Mouse (Mus musculus) liver, embryonic 16.5 days (tissue): Measurements from ENCODE around the gene Cst3. TPM values are rescaled to one million over a fixed set of nuclear protein-coding genes. Genes with fewer than 3 reads are reported as not detected.

ENCODE experiments used
- ATAC-seq: fragments of 200-750 bp; cut with Nextera tagmentation; 2 replicates; pipeline ENCODE4 v1.8.0; 2017; ENCODE audit warnings: low read depth, mild to moderate bottlenecking, moderate number of reproducible peaks, moderate library complexity
- H3K27ac ChIP-seq: fragments of 300-500 bp; sonication (generic); 2 replicates; pipeline ENCODE4 v1.5.1; 2014; ENCODE audit warnings: mild to moderate bottlenecking, low read length
- H3K27me3 ChIP-seq: fragments of 300-500 bp; sonication (generic); 2 replicates; pipeline ENCODE4 v1.6.1; 2014; ENCODE audit warnings: low read depth, low read length, mixed read lengths; ENCODE audit not compliant: control insufficient read depth, insufficient read depth
- H3K36me3 ChIP-seq: fragments of 300-500 bp; sonication (generic); 2 replicates; pipeline ENCODE4 v1.6.1; 2014; ENCODE audit warnings: mild to moderate bottlenecking; ENCODE audit not compliant: control insufficient read depth, insufficient read depth
- H3K4me1 ChIP-seq: fragments of 300-500 bp; sonication (generic); 2 replicates; pipeline ENCODE4 v1.6.1; 2014; ENCODE audit warnings: low read depth, low read length, mixed read lengths; ENCODE audit not compliant: control insufficient read depth
- H3K4me2 ChIP-seq: fragments of 300-500 bp; sonication (generic); 2 replicates; pipeline ENCODE4 v1.6.1; 2014; ENCODE audit warnings: low read depth, low read length, mixed read lengths
- H3K4me3 ChIP-seq: fragments of 300-500 bp; sonication (generic); 2 replicates; pipeline ENCODE4 v1.5.1; 2014; ENCODE audit warnings: low read depth, mild to moderate bottlenecking, low read length
- H3K9ac ChIP-seq: fragments of 300-500 bp; sonication (generic); 2 replicates; pipeline ENCODE4 v1.6.1; 2014; ENCODE audit warnings: low read depth, low read length
- H3K9me3 ChIP-seq: fragments of 300-500 bp; sonication (generic); replicated peaks from 2 replicates; pipeline ENCODE4 v1.6.1; 2016; ENCODE audit warnings: low read length; ENCODE audit not compliant: control insufficient read depth
- WGBS: fragments of 180-500 bp; shearing (Covaris S2); extraction: QIAGEN DNeasy Blood & Tissue Kit; methylation state at CpG from one replicate; pipeline ENCODE4 v1.1.7; 2014; ENCODE audit not compliant: insufficient replicate concordance; 5-methylcytosine and 5-hydroxymethylcytosine counted together
- polyA plus RNA-seq: library from polyadenylated mRNA; unstranded; fragments of >200 nt; fragmentation: Nextera tagmentation; extraction: Ambion mirVana; gene quantifications from 2 replicates; pipeline ENCODE4 v1.2.1, GENCODE M21; 2015

The Cst3 gene
- polyA plus RNA-seq, 1 experiment from 2014 or later = 183 TPM

DNA sequence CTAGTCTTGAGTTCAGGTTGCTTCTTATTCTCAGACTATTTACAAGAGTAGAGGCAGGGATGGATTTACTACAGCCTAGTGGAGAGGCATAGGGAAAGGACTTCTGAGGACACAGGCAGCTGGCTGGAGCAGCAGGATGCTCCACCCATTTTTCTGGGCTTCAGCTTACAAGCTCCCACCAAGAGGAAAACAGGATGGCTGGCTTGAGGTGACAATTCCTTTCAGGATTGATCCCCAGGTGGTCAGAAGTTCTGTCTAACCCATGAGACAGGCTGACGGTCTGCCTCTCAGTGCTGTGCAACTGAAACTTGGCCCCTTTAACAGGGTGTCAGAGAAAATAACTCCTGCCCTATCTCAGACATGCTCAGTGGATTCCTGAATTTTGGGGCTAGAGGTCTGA is 3.7 kb upstream of the Cst3 start:
- Histone ChIP-seq H3K4me2 (no peak overlapping the region), H3K27ac (no peak overlapping the region), H3K9me3 (no peaks in the 10 kb centered on the region), H3K36me3 (no peaks in the 10 kb centered on the region), H3K4me3 (no peak overlapping the region), H3K27me3 (no peaks in the 10 kb centered on the region), H3K4me1 (peaks cover 9% of the 10 kb centered on the region), H3K9ac (no peak overlapping the region)
- WGBS = 61% methylated on average over 1 of the region's 1 CpGs
- ATAC-seq = no peak

DNA sequence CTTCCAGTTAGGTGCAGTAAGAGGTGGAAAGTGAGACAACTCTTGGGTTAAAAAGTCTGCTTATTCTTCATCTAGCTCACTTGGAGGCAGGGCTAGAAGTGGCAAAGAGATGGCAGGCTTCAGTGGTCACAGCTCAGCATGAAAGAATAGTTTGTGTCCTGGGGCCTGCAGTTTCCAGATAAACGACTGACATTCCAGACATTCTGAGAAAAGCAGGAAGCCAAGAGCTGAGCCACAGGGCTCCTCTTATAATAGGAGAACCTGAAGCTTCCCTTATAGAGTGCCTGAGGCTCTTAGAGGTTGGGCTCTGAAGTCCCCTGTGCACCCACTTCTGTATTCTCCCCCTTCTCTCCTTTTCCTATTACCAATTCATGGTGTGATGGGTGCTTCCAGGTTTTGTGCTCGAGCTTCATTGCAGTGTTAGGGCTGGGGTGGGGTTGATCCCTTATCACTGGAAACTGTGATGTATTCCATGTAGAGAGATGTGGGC is 3.2 kb upstream of the Cst3 start:
- Histone ChIP-seq H3K4me3 (no peak overlapping the region), H3K9ac (no peak overlapping the region), H3K4me1 (peaks cover 13% of the 10 kb centered on the region), H3K27me3 (no peaks in the 10 kb centered on the region), H3K4me2 (no peak overlapping the region), H3K9me3 (no peaks in the 10 kb centered on the region), H3K27ac (no peak overlapping the region), H3K36me3 (no peaks in the 10 kb centered on the region)
- 9% methylated on average over 2 of the region's 2 CpGs for WGBS
- no peak for ATAC-seq

- no peak for ATAC-seq
- peak overlapping the region; percentile 38 for H3K27ac ChIP-seq
- WGBS = 20% methylated on average over 3 of the region's 3 CpGs
These were observed 1.7 kb upstream of the Cst3 start for GRCm38 (mm10) chr2:148877016-148877770.

DNA sequence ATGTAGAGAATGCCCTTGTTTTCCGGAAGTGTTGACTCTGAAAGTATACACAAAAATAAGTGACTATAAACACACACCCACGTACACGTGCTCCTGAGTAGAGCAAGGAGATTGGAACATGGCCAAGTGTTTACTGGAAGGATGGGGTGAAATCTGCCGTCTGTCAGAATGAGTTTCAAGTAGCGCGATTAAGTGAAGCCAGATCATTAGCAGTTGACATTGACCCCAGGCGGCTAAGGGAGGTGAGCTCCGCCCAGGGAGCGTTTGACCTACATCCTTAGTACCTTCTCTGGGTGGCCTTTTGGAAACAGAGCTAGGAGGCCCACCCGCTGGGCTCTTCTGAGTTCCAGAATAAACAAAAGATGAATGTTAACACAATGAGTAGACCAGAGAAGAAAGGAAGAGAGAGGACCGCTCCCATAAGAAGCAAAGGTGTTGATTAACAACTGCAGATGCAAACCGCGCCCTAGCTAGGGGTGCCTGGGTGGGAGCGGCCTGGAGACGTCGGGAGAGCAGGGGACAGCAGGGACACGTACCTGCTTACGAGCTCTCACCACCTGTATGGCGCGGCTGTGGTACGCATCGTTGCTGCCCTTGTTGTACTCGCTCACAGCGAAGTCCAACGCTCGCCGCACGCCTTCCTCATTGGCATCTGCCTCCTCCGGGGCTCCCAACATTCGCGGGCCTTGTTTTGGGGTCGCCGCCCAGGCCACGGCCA is 716 bp downstream of the Cst3 start:
- Histone ChIP-seq H3K27ac (peak overlapping the region; percentile 84), H3K9ac (peak overlapping the region; percentile 77), H3K9me3 (no peaks in the 10 kb centered on the region), H3K4me2 (peak overlapping the region; percentile 84), H3K4me1 (peaks cover 13% of the 10 kb centered on the region), H3K36me3 (no peaks in the 10 kb centered on the region; the same call in 1 of the 2 replicates), H3K4me3 (peak overlapping the region; percentile 81), H3K27me3 (no peaks in the 10 kb centered on the region)
- under 1% methylated on average over 34 of the region's 34 CpGs for WGBS
- peak; percentile 61 for ATAC-seq

More at GRCm38 (mm10) chr2:148877016-148877770, 1.7 kb upstream of the Cst3 start:
- H3K27me3 ChIP-seq = no peaks in the 10 kb centered on the region
- H3K9ac ChIP-seq = no peak overlapping the region
- H3K4me2 ChIP-seq = no peak overlapping the region
- H3K4me3 ChIP-seq = no peak overlapping the region
- no peaks in the 10 kb centered on the region for H3K36me3 ChIP-seq
- no peaks in the 10 kb centered on the region for H3K9me3 ChIP-seq
- peaks cover 13% of the 10 kb centered on the region for H3K4me1 ChIP-seq

GRCm38 (mm10) chr2:148874224-148874616 is 1.3 kb downstream of the Cst3 start:
- no peaks in the 10 kb centered on the region; the same call in 1 of the 2 replicates for H3K36me3 ChIP-seq
- H3K9ac ChIP-seq = peak overlapping the region; percentile 25; the same call in 1 of the 2 replicates
- no peaks in the 10 kb centered on the region for H3K9me3 ChIP-seq
- H3K27me3 ChIP-seq = no peaks in the 10 kb centered on the region
- 26% methylated on average over 3 of the region's 3 CpGs for WGBS
- no peak for ATAC-seq
- peaks cover 13% of the 10 kb centered on the region for H3K4me1 ChIP-seq
- no peak overlapping the region for H3K27ac ChIP-seq
- peak overlapping the region; percentile 84 for H3K4me2 ChIP-seq
- H3K4me3 ChIP-seq = peak overlapping the region; percentile 81

DNA sequence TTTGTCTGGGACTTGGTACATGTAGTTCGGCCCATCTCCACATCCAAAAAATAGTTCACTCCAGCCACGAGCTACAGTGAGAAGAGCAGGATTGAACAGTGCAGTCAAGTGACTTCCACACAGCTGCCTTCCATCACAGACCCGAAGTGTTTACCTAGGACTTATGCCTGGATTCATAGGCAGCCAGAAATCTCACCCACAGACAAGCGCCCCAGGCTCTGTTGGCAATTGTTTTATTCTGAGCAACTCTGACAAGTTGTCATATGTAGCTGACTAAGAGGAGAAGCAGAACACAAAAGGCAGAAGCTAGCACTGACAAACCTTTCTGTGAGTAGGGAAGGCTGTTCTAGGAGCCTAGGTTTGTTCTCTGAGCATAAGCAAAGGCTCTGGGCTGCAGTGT is 2.6 kb downstream of the Cst3 start:
- Histone ChIP-seq H3K4me1 (peaks cover 13% of the 10 kb centered on the region), H3K27ac (no peak overlapping the region), H3K36me3 (no peaks in the 10 kb centered on the region; the same call in 1 of the 2 replicates), H3K9ac (no peak overlapping the region), H3K4me3 (no peak overlapping the region), H3K9me3 (no peaks in the 10 kb centered on the region), H3K4me2 (peak overlapping the region; percentile 84), H3K27me3 (no peaks in the 10 kb centered on the region)
- WGBS = 66% methylated on average over 4 of the region's 4 CpGs
- ATAC-seq = no peak

DNA sequence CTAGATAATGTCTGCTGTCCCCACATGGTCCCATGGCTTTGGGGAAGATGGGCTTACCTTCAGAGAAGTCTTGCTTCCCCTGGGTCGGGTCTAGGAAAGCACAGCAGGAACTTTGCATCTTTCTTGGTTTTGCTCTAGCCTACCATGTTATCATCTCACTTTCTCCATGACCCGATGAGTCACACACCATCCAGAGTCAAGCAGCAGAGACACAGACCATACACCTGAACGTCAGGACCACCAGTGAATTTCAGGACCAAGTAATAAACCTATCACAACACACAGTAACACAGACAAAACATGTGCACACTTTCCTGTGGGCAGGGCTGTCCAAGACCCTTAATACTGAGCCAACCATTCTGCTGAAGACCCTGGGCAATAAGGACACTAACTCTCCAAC is 5.0 kb downstream of the Cst3 start:
- Histone ChIP-seq H3K9me3 (no peaks in the 10 kb centered on the region), H3K9ac (no peak overlapping the region), H3K36me3 (no peaks in the 10 kb centered on the region; the same call in 1 of the 2 replicates), H3K4me1 (peaks cover 10% of the 10 kb centered on the region), H3K27ac (no peak overlapping the region), H3K27me3 (no peaks in the 10 kb centered on the region), H3K4me2 (no peak overlapping the region), H3K4me3 (no peak overlapping the region)
- WGBS = 56% methylated on average over 3 of the region's 3 CpGs
- ATAC-seq = no peak

DNA sequence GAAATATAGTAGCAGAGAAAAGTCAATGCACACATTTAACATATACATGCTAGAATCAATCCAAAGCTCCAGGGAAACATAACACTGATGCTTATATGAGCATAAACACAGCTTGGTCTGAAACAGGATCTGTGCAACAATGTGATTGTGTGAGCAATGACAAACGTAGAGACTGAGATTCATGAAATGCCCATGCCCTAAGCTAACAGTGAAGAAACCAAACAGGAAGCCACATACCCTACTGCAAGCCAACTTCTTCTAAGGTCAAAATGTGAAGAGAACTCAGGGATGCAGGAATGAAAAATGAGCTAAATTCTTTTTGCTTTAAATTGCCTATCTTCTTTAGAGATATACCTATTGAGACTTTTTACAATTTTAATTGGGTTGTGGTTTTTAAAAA is 6.5 kb downstream of the Cst3 start:
- Histone ChIP-seq H3K27ac (no peak overlapping the region), H3K4me2 (no peak overlapping the region), H3K36me3 (no peaks in the 10 kb centered on the region; the same call in 1 of the 2 replicates), H3K9me3 (no peaks in the 10 kb centered on the region), H3K4me1 (peaks cover 1% of the 10 kb centered on the region), H3K27me3 (no peaks in the 10 kb centered on the region), H3K4me3 (no peak overlapping the region), H3K9ac (no peak overlapping the region)
- no peak for ATAC-seq
- 27% methylated on average over 1 of the region's 1 CpGs for WGBS

- H3K9ac ChIP-seq = no peak within 1 kb of the TSS
- H3K4me2 ChIP-seq = no peak within 1 kb of the TSS
- 44% methylated on average over 2 of the region's 2 CpGs for WGBS
- no peak within 1 kb of the TSS for H3K27ac ChIP-seq
- no peaks in the 10 kb centered on the region for H3K36me3 ChIP-seq
- H3K27me3 ChIP-seq = no peaks in the 10 kb centered on the region
- no peaks in the 10 kb centered on the region for H3K4me1 ChIP-seq
- no peaks in the 10 kb centered on the region for H3K9me3 ChIP-seq
- no peak within 1 kb of the TSS for H3K4me3 ChIP-seq
- ATAC-seq = no peak
These were observed 10.5 kb downstream of the Cst3 start, which contains the start of gene 9230104L09Rik for GRCm38 (mm10) chr2:148864966-148865365. 9230104L09Rik (minus strand) TSS chr2:148865038.
